Mouse (Mus musculus): ENCODE data around the gene Castor2. TPM values are rescaled to one million over a fixed set of nuclear protein-coding genes. Genes with fewer than 3 reads are reported as not detected.
A peak's percentile ranks its signal among the peaks of the same experiment; 100 is the strongest.

Gene Castor2
- polyA plus RNA-seq, 1 experiment from 2014 or later: 4.5 TPM

DNA sequence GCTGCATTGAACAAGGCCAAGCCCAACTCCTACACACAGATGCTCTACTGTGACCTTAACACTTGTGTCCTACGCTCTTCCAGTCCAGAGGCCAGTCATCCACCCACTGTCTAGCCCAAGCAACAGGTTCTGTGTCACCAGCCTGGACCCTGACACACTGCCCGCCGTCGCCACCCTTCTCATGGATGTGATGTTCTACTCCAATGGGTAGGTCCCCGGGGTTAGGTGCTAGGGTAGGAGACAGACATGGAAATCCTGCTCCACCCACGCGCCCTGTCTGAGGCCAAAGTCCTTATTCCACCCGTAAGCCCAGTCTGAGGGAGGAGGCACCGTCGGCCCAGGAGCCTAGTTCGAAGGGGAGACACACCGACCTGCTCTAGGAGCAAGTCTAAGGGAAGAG lies 36.5 kb downstream of the Castor2 start:
- H3K27me3 ChIP-seq (replicated peaks): no peaks in the 10 kb centered on the region
- no peak overlapping the region for H3K4me2 ChIP-seq
- no peak for ATAC-seq (ENCODE audit: insufficient read depth, low FRiP score, low read depth)
- 92% methylated on average over 12 of the region's 12 CpGs for WGBS
- no peaks in the 10 kb centered on the region for H3K9me3 ChIP-seq
- no peaks in the 10 kb centered on the region for H3K36me3 ChIP-seq
- no peak overlapping the region for H3K27ac ChIP-seq
- H3K4me1 ChIP-seq: no peaks in the 10 kb centered on the region
- no peak overlapping the region for H3K4me3 ChIP-seq (replicated peaks)
- H3K9ac ChIP-seq: no peak overlapping the region

DNA sequence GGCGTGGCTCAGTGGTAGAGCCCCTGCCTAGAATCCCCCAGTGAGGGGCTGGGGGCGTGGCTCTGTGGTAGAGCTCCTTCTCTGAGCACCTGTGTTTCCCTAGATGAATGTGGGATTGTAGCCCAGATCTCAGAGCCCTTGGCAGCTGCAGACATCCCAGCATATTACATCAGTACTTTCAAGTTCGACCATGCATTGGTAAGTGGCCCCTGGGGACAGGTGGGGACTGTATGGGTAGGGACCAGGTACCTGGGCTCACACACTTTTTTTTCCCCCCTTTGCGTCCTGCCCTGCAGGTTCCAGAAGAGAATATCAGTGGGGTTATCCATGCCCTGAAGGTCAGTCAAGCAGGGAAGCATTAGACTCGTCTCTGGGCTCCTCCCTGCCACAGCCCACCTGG lies 38.4 kb downstream of the Castor2 start:
- no peak overlapping the region for H3K27ac ChIP-seq
- H3K4me2 ChIP-seq: no peak overlapping the region
- H3K4me1 ChIP-seq: no peaks in the 10 kb centered on the region
- no peaks in the 10 kb centered on the region for H3K27me3 ChIP-seq (replicated peaks)
- no peaks in the 10 kb centered on the region for H3K36me3 ChIP-seq
- H3K9me3 ChIP-seq: no peaks in the 10 kb centered on the region
- H3K9ac ChIP-seq: no peak overlapping the region
- no peak overlapping the region for H3K4me3 ChIP-seq (replicated peaks)
- no peak for ATAC-seq (ENCODE audit: insufficient read depth, low FRiP score, low read depth)
- WGBS: 86% methylated on average over 5 of the region's 5 CpGs

DNA sequence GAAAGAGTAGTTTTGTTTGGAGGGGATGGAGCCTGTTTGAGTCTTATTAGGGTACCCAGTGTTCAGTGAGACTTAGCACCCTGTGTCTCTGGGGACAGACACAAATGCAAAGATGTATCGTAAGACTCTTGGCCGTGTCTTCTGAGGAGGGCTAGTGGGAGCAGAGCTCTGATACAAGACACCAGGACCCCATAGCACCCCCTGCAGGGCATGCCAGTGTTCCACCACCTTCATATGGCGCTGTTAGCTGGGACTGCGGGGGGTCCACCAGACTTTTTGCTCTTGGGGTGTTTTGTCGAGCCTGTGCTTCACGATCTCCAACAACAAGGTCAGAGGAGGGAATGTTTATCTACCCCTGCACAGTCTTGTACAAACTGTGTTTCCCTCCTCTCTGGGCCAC lies 39.9 kb downstream of the Castor2 start:
- 76% methylated on average over 6 of the region's 6 CpGs for WGBS

DNA sequence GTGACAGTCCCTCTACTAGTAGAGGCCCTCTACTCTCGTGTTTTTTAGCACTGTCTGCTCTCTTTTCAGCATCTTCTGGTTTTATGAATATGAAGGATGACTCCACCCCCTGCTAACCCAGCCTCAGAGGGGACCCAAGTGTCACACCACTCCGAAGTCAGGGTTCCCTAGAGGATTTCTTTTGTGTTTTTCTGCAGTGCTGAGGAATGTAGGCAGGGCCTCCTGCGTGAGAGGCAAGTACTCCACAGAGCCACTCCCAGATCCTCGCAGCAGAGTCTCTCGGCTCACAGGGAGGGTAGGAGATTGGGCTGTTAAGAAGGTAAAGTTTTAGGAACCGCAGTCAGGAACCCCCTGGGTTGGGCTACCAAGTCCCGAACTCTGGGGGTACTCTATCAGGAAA lies 41.7 kb downstream of the Castor2 start:
- H3K4me2 ChIP-seq: no peak overlapping the region
- no peak for ATAC-seq (ENCODE audit: insufficient read depth, low FRiP score, low read depth)
- H3K9me3 ChIP-seq: no peaks in the 10 kb centered on the region
- no peak overlapping the region for H3K27ac ChIP-seq
- H3K36me3 ChIP-seq: no peaks in the 10 kb centered on the region
- H3K27me3 ChIP-seq (replicated peaks): no peaks in the 10 kb centered on the region
- WGBS: 64% methylated on average over 7 of the region's 7 CpGs
- H3K4me3 ChIP-seq (replicated peaks): no peak overlapping the region
- H3K9ac ChIP-seq: no peak overlapping the region
- H3K4me1 ChIP-seq: no peaks in the 10 kb centered on the region

More for the DNA sequence above, 39.9 kb downstream of the Castor2 start:
- H3K4me3 ChIP-seq (replicated peaks): no peak overlapping the region
- H3K4me2 ChIP-seq: no peak overlapping the region
- no peak for ATAC-seq (ENCODE audit: insufficient read depth, low FRiP score, low read depth)
- H3K27me3 ChIP-seq (replicated peaks): no peaks in the 10 kb centered on the region
- H3K36me3 ChIP-seq: no peaks in the 10 kb centered on the region
- no peaks in the 10 kb centered on the region for H3K9me3 ChIP-seq
- H3K4me1 ChIP-seq: no peaks in the 10 kb centered on the region
- H3K9ac ChIP-seq: no peak overlapping the region
- H3K27ac ChIP-seq: no peak overlapping the region

DNA sequence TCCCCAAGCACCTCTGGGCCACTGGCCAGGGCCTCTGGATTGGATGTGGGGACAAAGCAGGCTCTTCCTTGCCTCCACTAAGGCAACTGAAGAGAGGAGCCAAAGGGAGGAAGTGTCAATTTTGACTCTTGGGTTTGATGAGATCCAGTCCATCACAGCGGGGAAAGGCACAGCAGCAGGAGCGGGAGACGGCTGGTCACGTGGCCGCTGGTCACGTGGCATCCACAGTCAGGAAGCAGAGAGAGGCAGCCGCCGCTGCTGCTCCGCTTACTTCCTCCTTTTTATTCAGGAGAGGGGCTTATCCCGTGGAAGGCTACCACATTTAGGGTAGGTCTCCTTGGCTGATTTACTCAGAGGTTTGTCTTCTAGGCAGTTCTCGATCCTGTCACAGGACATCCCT lies 42.9 kb downstream of the Castor2 start:
- Histone ChIP-seq H3K27ac (no peak overlapping the region), H3K4me1 (no peaks in the 10 kb centered on the region), H3K9ac (no peak overlapping the region), H3K9me3 (no peaks in the 10 kb centered on the region), H3K4me3 (replicated peaks) (no peak overlapping the region), H3K4me2 (no peak overlapping the region), H3K27me3 (replicated peaks) (no peaks in the 10 kb centered on the region), H3K36me3 (no peaks in the 10 kb centered on the region)
- 79% methylated on average over 11 of the region's 11 CpGs for WGBS
- no peak for ATAC-seq (ENCODE audit: insufficient read depth, low FRiP score, low read depth)

DNA sequence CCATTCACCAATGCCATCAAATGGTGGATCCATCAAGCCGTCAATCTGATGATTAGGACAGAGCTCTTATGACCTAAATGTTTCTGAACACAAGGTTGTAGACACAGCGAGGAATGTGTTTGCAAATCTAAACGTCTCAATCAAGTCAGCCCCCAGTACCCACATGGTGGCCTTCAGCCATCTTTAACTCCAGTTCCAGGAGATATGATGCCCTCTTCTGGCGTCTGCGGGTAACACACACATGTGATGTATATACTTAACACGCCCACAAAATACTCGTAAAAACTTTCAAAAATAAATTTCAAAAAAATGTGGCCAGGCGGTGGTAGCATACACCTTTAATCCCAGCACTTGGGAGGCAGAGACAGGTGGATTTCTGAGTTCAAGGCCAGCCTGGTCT lies 45.5 kb downstream of the Castor2 start:
- H3K36me3 ChIP-seq: peaks cover 3% of the 10 kb centered on the region; the same call in 1 of the 2 replicates
- ATAC-seq (ENCODE audit: insufficient read depth, low FRiP score, low read depth): no peak
- 92% methylated on average over 8 of the region's 8 CpGs for WGBS

DNA sequence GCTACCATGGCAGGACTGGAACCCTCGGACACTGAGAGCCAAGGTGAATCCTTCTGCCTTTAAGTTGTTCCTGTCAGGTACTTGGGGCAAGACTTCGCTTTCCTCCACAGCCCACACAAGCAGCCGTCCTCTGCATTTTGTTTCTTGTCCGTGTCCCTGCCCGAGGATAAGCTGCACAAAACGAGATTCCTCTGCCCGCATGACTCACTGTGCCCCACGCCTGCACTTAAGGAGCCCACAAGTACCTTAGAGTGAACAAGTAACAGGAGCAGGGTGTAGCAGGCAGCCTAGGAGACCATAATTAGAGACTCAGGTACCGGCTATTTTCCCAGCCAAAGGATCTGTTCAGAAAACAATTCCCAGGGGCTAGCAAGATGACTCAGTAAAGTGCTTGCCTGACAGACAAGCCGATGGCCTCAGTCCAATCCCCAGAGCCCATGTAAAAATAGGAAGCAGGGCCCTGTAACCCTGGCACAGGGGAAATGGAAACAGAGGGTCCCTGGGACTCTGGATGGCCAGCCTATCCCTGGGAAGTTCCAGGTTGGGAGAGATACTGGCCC lies 47.8 kb downstream of the Castor2 start:
- no peak for ATAC-seq (ENCODE audit: insufficient read depth, low FRiP score, low read depth)
- WGBS: 90% methylated on average over 10 of the region's 10 CpGs
- H3K27ac ChIP-seq: no peak overlapping the region

More for the DNA sequence above, 45.5 kb downstream of the Castor2 start:
- no peaks in the 10 kb centered on the region for H3K27me3 ChIP-seq (replicated peaks)
- no peak overlapping the region for H3K4me2 ChIP-seq
- no peak overlapping the region for H3K27ac ChIP-seq
- no peaks in the 10 kb centered on the region for H3K4me1 ChIP-seq
- H3K9me3 ChIP-seq: no peaks in the 10 kb centered on the region
- H3K9ac ChIP-seq: no peak overlapping the region
- H3K4me3 ChIP-seq (replicated peaks): no peak overlapping the region

DNA sequence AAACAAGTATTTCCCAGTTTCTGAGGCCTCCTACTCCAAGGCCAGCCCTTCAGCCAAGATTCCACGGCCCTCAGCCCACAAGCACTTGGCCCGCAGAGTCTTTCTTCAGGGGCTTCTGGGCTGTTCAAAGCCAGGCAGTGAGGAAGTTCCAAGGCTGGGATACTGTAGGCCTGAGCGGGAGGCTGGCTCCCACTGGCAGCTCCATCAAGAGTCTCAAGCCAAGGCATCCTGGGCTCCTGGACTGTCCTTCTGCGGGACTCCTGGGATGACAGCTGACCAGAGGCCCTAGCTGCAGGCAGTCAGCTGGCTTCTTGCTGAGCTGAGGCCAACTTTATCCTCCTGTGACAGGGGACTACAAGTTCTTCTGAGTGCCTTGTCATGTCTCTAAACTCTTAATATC lies 48.6 kb downstream of the Castor2 start:
- Histone ChIP-seq H3K27ac (no peak overlapping the region), H3K4me1 (no peaks in the 10 kb centered on the region), H3K27me3 (replicated peaks) (no peaks in the 10 kb centered on the region), H3K4me2 (no peak overlapping the region), H3K9me3 (no peaks in the 10 kb centered on the region), H3K4me3 (replicated peaks) (no peak overlapping the region), H3K9ac (no peak overlapping the region), H3K36me3 (peaks cover 21% of the 10 kb centered on the region; the same call in 1 of the 2 replicates)
- ATAC-seq (ENCODE audit: insufficient read depth, low FRiP score, low read depth): no peak
- WGBS: 84% methylated on average over 4 of the region's 4 CpGs

More for the DNA sequence above, 47.8 kb downstream of the Castor2 start:
- H3K4me1 ChIP-seq: no peaks in the 10 kb centered on the region
- H3K9ac ChIP-seq: no peak overlapping the region
- H3K4me3 ChIP-seq (replicated peaks): no peak overlapping the region
- peaks cover 14% of the 10 kb centered on the region; the same call in 1 of the 2 replicates for H3K36me3 ChIP-seq
- H3K27me3 ChIP-seq (replicated peaks): no peaks in the 10 kb centered on the region
- H3K9me3 ChIP-seq: no peaks in the 10 kb centered on the region
- no peak overlapping the region for H3K4me2 ChIP-seq

DNA sequence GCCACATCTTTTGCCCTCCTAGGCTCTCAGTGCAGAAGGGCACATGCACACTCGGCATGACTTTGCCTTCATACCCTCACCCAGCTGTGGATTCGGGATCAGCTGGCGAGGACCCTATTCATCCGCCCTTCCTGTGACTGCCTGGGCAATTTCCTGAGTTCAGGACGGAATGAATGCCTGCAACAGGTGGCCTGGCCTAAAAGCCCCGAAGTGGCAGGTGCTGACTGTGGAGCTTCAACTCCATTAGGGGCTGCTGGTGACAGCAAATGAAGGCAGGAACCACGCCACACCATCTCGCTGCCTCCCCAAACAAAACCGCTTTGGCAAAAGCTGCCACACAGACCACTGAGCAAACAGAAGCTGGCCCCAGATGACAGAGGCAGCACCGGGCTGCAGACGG lies 52.4 kb downstream of the Castor2 start:
- Histone ChIP-seq H3K4me1 (no peaks in the 10 kb centered on the region), H3K27ac (no peak overlapping the region), H3K4me3 (replicated peaks) (no peak overlapping the region), H3K4me2 (no peak overlapping the region), H3K27me3 (replicated peaks) (no peaks in the 10 kb centered on the region), H3K9me3 (no peaks in the 10 kb centered on the region), H3K36me3 (peaks cover 44% of the 10 kb centered on the region), H3K9ac (no peak overlapping the region)
- WGBS: 69% methylated on average over 11 of the region's 11 CpGs
- ATAC-seq (ENCODE audit: insufficient read depth, low FRiP score, low read depth): 0 out of 2 replicates have a peak, but pooled peaks have one; percentile 16

DNA sequence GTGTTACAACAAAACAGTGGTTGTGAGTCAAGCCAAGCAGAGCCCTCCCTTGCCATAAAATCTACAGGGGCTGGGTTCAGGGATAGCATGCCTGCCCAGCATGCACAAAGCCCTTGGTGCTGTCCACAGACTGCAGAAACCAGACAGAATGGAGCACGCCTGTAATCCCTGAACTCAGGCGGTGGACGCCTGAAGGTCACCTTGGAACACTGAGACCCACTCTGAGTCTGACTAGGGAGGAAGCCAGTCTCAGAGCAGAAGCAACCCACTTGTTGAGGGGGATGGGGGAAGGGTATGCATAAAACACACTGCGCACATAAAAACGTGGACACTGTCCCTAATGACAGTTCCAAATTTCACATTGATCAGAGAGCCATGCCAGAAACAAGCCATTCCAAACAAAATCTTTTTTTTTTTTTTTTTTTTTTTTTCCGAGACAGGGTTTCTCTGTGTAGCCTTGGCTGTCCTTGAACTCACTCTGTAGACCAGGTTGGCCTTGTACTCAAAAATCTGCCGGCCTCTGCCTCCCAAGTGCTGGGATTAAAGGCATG lies 56.5 kb downstream of the Castor2 start:
- no peak for ATAC-seq (ENCODE audit: insufficient read depth, low FRiP score, low read depth)
- Histone ChIP-seq H3K4me1 (no peaks in the 10 kb centered on the region), H3K27ac (no peak overlapping the region), H3K36me3 (peaks cover 61% of the 10 kb centered on the region), H3K4me2 (no peak overlapping the region), H3K27me3 (replicated peaks) (no peaks in the 10 kb centered on the region), H3K4me3 (replicated peaks) (no peak overlapping the region), H3K9ac (no peak overlapping the region), H3K9me3 (no peaks in the 10 kb centered on the region)
- 89% methylated on average over 7 of the region's 7 CpGs for WGBS

DNA sequence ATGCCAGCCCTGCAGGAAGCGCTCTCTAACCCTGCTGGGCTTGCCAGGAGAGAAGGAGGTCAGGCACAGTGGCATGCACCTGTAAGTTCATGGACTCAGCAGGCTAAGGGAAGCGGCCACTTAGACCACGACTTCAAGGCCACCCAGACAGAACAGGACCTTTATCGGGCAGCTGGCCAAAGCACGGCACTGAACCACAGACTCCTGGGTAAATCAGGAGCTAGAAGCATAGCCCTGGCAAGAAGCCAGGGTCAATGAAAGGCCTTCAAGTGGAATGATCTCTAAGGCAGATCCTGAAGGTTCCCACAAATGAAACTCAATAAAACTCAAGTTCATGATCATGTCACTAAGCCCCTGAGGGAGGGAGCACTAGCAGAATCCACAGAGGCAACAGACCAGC lies 65.2 kb downstream of the Castor2 start:
- H3K27me3 ChIP-seq (replicated peaks): no peaks in the 10 kb centered on the region
- H3K4me1 ChIP-seq: no peaks in the 10 kb centered on the region
- no peak for ATAC-seq (ENCODE audit: insufficient read depth, low FRiP score, low read depth)
- no peak overlapping the region for H3K27ac ChIP-seq
- peaks cover 27% of the 10 kb centered on the region for H3K36me3 ChIP-seq
- no peak overlapping the region for H3K4me3 ChIP-seq (replicated peaks)
- WGBS: 61% methylated on average over 5 of the region's 5 CpGs
- no peaks in the 10 kb centered on the region for H3K9me3 ChIP-seq
- H3K4me2 ChIP-seq: no peak overlapping the region
- no peak overlapping the region for H3K9ac ChIP-seq

DNA sequence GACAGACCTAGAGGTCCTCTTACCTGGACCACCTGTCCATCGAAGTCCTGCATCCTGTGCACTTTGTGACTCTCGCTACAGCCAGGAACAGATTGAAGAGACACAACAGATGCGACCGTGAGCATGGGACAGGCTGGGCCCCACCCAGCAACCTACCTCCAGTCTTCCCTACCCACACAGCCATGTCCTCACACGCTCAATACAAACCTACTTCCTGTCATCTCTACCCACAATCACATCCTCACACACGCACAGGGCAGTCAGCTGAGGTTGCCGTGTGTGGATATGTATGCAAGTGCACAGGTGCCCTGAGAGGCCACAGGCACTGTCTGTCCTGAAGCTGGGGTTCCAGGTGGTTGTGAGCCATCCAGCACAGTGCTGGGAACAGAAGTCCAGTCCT lies 67.1 kb downstream of the Castor2 start:
- 91% methylated on average over 7 of the region's 7 CpGs for WGBS
- H3K4me3 ChIP-seq (replicated peaks): no peak overlapping the region
- H3K4me2 ChIP-seq: no peak overlapping the region
- peaks cover 18% of the 10 kb centered on the region for H3K36me3 ChIP-seq
- no peak overlapping the region for H3K9ac ChIP-seq
- ATAC-seq (ENCODE audit: insufficient read depth, low FRiP score, low read depth): no peak
- no peak overlapping the region for H3K27ac ChIP-seq
- no peaks in the 10 kb centered on the region for H3K4me1 ChIP-seq
- no peaks in the 10 kb centered on the region for H3K27me3 ChIP-seq (replicated peaks)
- no peaks in the 10 kb centered on the region for H3K9me3 ChIP-seq

DNA sequence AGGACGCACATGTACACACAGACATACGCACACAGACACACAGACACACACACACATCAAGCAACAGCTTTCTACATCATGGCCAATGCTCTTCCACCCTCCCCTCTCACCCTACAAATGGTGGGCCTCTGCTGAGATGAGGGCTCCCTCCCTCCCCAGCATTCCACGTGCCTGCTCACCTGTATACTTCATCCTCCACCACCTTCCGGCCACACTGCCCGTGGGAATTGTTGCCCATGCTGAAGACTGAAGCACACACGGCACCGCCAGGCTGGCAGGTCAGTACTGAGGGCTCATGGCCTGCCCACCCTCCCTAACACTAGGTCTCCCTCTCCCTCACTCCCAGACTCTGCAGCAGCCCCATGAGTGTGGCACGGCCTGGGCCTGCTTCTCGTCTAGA lies 68.5 kb downstream of the Castor2 start:
- no peaks in the 10 kb centered on the region for H3K9me3 ChIP-seq
- no peak overlapping the region for H3K4me3 ChIP-seq (replicated peaks)
- H3K27me3 ChIP-seq (replicated peaks): no peaks in the 10 kb centered on the region
- peaks cover 6% of the 10 kb centered on the region for H3K36me3 ChIP-seq
- H3K4me2 ChIP-seq: no peak overlapping the region
- H3K4me1 ChIP-seq: no peaks in the 10 kb centered on the region
- no peak for ATAC-seq (ENCODE audit: insufficient read depth, low FRiP score, low read depth)
- H3K9ac ChIP-seq: no peak overlapping the region
- no peak overlapping the region for H3K27ac ChIP-seq
- 93% methylated on average over 9 of the region's 9 CpGs for WGBS
